Mouse (Mus musculus) C2C12 (cell line): Measurements from ENCODE around the gene Ptpn14.

ENCODE experiments used
- CEBPB ChIP-seq: IDR thresholded peaks from one replicate; pipeline ENCODE4 v1.6.1; 2011; ENCODE audit warnings: low read depth, mild to moderate bottlenecking, control low read depth, moderate library complexity
- CTCF ChIP-seq: IDR thresholded peaks from one replicate; pipeline ENCODE4 v1.5.1; 2011; ENCODE audit not compliant: control insufficient read depth, insufficient read depth, insufficient read length
- FOSL1 ChIP-seq: IDR thresholded peaks from one replicate; pipeline ENCODE4 v1.8.0; 2011; ENCODE audit warnings: mild to moderate bottlenecking, low read length; ENCODE audit not compliant: poor library complexity, insufficient read depth, severe bottlenecking
- MAX ChIP-seq: IDR thresholded peaks from one replicate; pipeline ENCODE4 v1.6.1; 2011; ENCODE audit warnings: mild to moderate bottlenecking, control low read depth
- MYOD1 ChIP-seq: IDR thresholded peaks from one replicate; pipeline ENCODE4 v1.6.1; 2011; ENCODE audit warnings: low read depth; ENCODE audit not compliant: control insufficient read depth, insufficient read length
- MYOG ChIP-seq: IDR thresholded peaks from one replicate; pipeline ENCODE4 v1.6.1; 2011; ENCODE audit not compliant: control insufficient read depth, insufficient read length; ENCODE audit errors: extremely low read depth
- USF1 ChIP-seq: IDR thresholded peaks from one replicate; pipeline ENCODE4 v1.6.1; 2011; ENCODE audit warnings: low read depth, mild to moderate bottlenecking, control low read depth, moderate library complexity

DNA sequence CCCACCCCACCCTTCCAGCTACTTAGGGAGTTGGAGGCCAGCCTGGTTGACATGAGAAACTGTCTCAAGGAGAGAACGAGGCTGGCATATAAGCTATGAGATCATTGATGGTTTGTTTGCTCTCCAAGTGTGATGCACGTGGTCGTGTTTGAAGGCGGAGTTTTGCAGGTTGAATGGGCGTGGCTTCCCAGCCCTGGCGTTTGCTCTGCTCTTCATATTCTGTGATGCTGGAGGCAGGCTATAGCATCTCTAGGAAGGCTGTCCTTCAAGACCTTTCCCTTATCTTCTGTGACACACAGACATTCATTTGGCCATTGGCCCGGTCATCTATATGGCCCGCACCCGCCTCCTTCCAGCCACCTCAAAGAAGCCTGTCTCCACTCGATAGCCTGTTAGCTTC lies 39.1 kb downstream of the Ptpn14 start:
- no peak for TF ChIP-seq CTCF
- no peak for TF ChIP-seq USF1
- TF ChIP-seq CEBPB = no peak
- TF ChIP-seq MAX = no peak
- TF ChIP-seq MYOD1 = no peak
- no peak for TF ChIP-seq MYOG
- no peak for TF ChIP-seq FOSL1
